Mouse (Mus musculus) lung, adult 2 months (tissue): ENCODE measurements around the gene Olfr1123.

Experiments
- CTCF ChIP-seq: fragments of 200-500 bp; IDR thresholded peaks from 2 replicates; pipeline ENCODE4 v1.5.1; 2011; ENCODE audit warnings: mild to moderate bottlenecking, low read length, control low read depth; ENCODE audit not compliant: insufficient read depth
- POLR2A ChIP-seq: fragments of 200-500 bp; IDR thresholded peaks from 2 replicates; pipeline ENCODE4 v1.6.1; 2011; ENCODE audit warnings: low read depth, mild to moderate bottlenecking, control low read depth, low read length, borderline replicate concordance; ENCODE audit errors: extremely low read depth

DNA sequence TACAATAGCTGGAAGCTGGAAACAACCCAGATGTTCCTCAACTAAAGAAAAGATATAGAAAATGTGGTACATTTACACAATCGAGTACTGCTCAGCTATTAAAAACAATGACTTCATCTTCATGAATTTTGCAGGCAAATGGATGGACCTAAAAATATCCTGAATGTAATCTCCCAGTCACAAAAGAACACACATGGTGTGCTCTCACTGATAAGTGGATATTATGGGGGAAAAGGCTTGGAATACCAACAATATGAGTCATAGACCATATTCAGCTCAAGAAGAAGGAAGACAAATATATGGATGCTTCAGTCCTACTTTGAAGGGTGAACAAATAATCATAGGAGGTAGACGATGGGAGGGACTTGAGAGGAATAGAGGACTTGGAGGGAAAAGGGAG lies 32.5 kb upstream of the Olfr1123 start:
- TF ChIP-seq CTCF = no peak
- no peak for TF ChIP-seq POLR2A
